Mouse (Mus musculus) heart, postnatal 10 days (tissue): ENCODE results near the gene Shb. TPM values are rescaled to one million over a fixed set of nuclear protein-coding genes. Genes with fewer than 3 reads are reported as not detected.

Experiments
- DNase-seq, 2 experiments: peaks; one replicate each; pipeline ENCODE4 v3.0.0; 2021
- intact Hi-C: fragments of 180-260 bp; cut with DNase I; formaldehyde crosslinking; loops from one replicate; pipeline ENCODE4 v1.15.1; 2025
- total RNA-seq, 2 experiments: library from RNA; stranded (reverse); gene quantifications; 2 replicates each; pipeline ENCODE4 v1.2.3; 2021

The Shb gene
- total RNA-seq, 2 experiments from 2014 or later: 67.9 to 71.6 TPM

- intact Hi-C loops: no loop called here
- DNase-seq: peak; percentile 51 to 52
Observed at GRCm38 (mm10) chr4:45434071-45434470, 98.2 kb downstream of the Shb start.

GRCm38 (mm10) chr4:45431806-45432205, 100.5 kb downstream of the Shb start:
- intact Hi-C loops: no loop called here
- no peak for DNase-seq

- intact Hi-C loops: no loop called here
- DNase-seq: no peak
Observed at GRCm38 (mm10) chr4:45431316-45431715, 101.0 kb downstream of the Shb start.

- no peak for DNase-seq
- intact Hi-C loops: no loop called here
Observed at GRCm38 (mm10) chr4:45429451-45429850, 102.8 kb downstream of the Shb start.

- DNase-seq: no peak
Observed at GRCm38 (mm10) chr4:45426724-45427457, 105.4 kb downstream of the Shb start.

GRCm38 (mm10) chr4:45423406-45423805, 108.9 kb downstream of the Shb start:
- intact Hi-C loops: loop anchor here (5.0 kb wide), 1 partner anchor 39 kb away; no protein-coding TSS in a partner anchor
- DNase-seq: no peak

More at GRCm38 (mm10) chr4:45426724-45427457, 105.4 kb downstream of the Shb start:
- intact Hi-C loops: no loop called here

- no peak for DNase-seq
- intact Hi-C loops: loop anchor here (5.0 kb wide), 1 partner anchor 40 kb away; no protein-coding TSS in a partner anchor
Observed at GRCm38 (mm10) chr4:45422640-45423039, 109.6 kb downstream of the Shb start.

GRCm38 (mm10) chr4:45421519-45422260, 110.6 kb downstream of the Shb start:
- no peak for DNase-seq
- intact Hi-C loops: loop anchor here (5.0 kb wide), 1 partner anchor 41 kb away; no protein-coding TSS in a partner anchor

GRCm38 (mm10) chr4:45420733-45421132, 111.5 kb downstream of the Shb start:
- intact Hi-C loops: loop anchor here (5.0 kb wide), 1 partner anchor 42 kb away; no protein-coding TSS in a partner anchor
- DNase-seq: no peak

- no peak for DNase-seq
- intact Hi-C loops: loop anchor here (2.0 to 5.0 kb wide), 4 partner anchors 192 to 436 kb away; no protein-coding TSS in a partner anchor
Observed at GRCm38 (mm10) chr4:45419051-45419450, 113.2 kb downstream of the Shb start.

GRCm38 (mm10) chr4:45418229-45418950, 113.9 kb downstream of the Shb start:
- intact Hi-C loops: loop anchor here (1.0 to 5.0 kb wide), 5 partner anchors 110 to 436 kb away; no protein-coding TSS in a partner anchor
- peak; percentile 74 to 83 for DNase-seq

- no peak for DNase-seq
- intact Hi-C loops: loop anchor here (5.0 kb wide), 1 partner anchor 401 kb away; no protein-coding TSS in a partner anchor
Observed at GRCm38 (mm10) chr4:45416314-45416713, 116.0 kb downstream of the Shb start.

- no peak for DNase-seq
- intact Hi-C loops: loop anchor here (5.0 kb wide), 1 partner anchor 397 kb away; the partner anchor contains the start of gene Polr1e
Observed at GRCm38 (mm10) chr4:45413674-45414338, 118.5 kb downstream of the Shb start.

- DNase-seq: no peak
- intact Hi-C loops: loop anchor here (5.0 kb wide), 1 partner anchor 395 kb away; the partner anchor contains the start of gene Polr1e
Observed at GRCm38 (mm10) chr4:45412433-45413192, 119.7 kb downstream of the Shb start.

- intact Hi-C loops: loop anchor here (5.0 kb wide), 1 partner anchor 394 kb away; the partner anchor contains the start of gene Polr1e
Observed at GRCm38 (mm10) chr4:45411181-45411790, 121.0 kb downstream of the Shb start.

GRCm38 (mm10) chr4:45409270-45409669, 123.0 kb downstream of the Shb start:
- intact Hi-C loops: no loop called here
- peak; percentile 80 for DNase-seq

More at GRCm38 (mm10) chr4:45411181-45411790, 121.0 kb downstream of the Shb start:
- DNase-seq: no peak

- intact Hi-C loops: no loop called here
- peak; percentile 87 to 90 for DNase-seq
Observed at GRCm38 (mm10) chr4:45408427-45409132, 123.7 kb downstream of the Shb start, which contains the start of gene Slc25a51. Gene Slc25a51, minus strand, starts transcription at chr4:45408766.
